Mouse (Mus musculus) thymus, adult 2 months (tissue): ENCODE measurements around the gene Pip5k1b. TPM values are rescaled to one million over a fixed set of nuclear protein-coding genes. Genes with fewer than 3 reads are reported as not detected.

Source experiments
- DNase-seq: peaks from one replicate; pipeline ENCODE4 v3.0.0; 2021
- H3K27ac ChIP-seq: fragments of 200-500 bp; 2 replicates; pipeline ENCODE4 v1.5.1; 2012; ENCODE audit warnings: low read length, control low read depth; ENCODE audit not compliant: control insufficient read depth, insufficient read depth
- H3K27me3 ChIP-seq: fragments of 200-500 bp; 2 replicates; pipeline ENCODE4 v1.6.1; 2012; ENCODE audit warnings: mild to moderate bottlenecking, low read length, moderate library complexity, mixed read lengths; ENCODE audit not compliant: control insufficient read depth, insufficient read depth
- H3K36me3 ChIP-seq: fragments of 200-500 bp; 2 replicates; pipeline ENCODE4 v1.6.1; 2012; ENCODE audit warnings: mild to moderate bottlenecking, low read length, moderate library complexity; ENCODE audit not compliant: control insufficient read depth, insufficient read depth
- H3K4me1 ChIP-seq: fragments of 200-500 bp; replicated peaks from 2 replicates; pipeline ENCODE4 v1.6.1; 2012; ENCODE audit warnings: low read length; ENCODE audit not compliant: control insufficient read depth, insufficient read depth
- H3K4me3 ChIP-seq: fragments of 200-500 bp; 2 replicates; pipeline ENCODE4 v1.5.1; 2012; ENCODE audit warnings: mild to moderate bottlenecking, low read length, control low read depth, moderate library complexity; ENCODE audit not compliant: control insufficient read depth, insufficient read depth
- CTCF ChIP-seq: fragments of 200-500 bp; IDR thresholded peaks from 2 replicates; pipeline ENCODE4 v1.5.1; 2012; ENCODE audit warnings: mild to moderate bottlenecking, control low read depth, low read length, moderate library complexity, borderline replicate concordance; ENCODE audit not compliant: control insufficient read depth, poor library complexity, insufficient read depth; ENCODE audit errors: extremely low read depth
- POLR2A ChIP-seq: fragments of 200-500 bp; IDR thresholded peaks from 2 replicates; pipeline ENCODE4 v1.6.1; 2012; ENCODE audit warnings: mild to moderate bottlenecking, low read length, control low read depth, moderate library complexity; ENCODE audit not compliant: control insufficient read depth, poor library complexity, insufficient read depth; ENCODE audit errors: extremely low read depth
- WGBS: fragments of 180-500 bp; shearing (Covaris S2); methylation state at CpG from one replicate; pipeline ENCODE4 v1.1.7; 2018; 5-methylcytosine and 5-hydroxymethylcytosine counted together
- polyA plus RNA-seq: library from polyadenylated mRNA; depleted of rRNA; stranded (reverse); fragments of >200 nt; gene quantifications from 2 replicates; pipeline ENCODE4 v1.2.3, GENCODE M21; 2012

The Pip5k1b gene
- polyA plus RNA-seq, 1 experiment, result 5.0 TPM

DNA sequence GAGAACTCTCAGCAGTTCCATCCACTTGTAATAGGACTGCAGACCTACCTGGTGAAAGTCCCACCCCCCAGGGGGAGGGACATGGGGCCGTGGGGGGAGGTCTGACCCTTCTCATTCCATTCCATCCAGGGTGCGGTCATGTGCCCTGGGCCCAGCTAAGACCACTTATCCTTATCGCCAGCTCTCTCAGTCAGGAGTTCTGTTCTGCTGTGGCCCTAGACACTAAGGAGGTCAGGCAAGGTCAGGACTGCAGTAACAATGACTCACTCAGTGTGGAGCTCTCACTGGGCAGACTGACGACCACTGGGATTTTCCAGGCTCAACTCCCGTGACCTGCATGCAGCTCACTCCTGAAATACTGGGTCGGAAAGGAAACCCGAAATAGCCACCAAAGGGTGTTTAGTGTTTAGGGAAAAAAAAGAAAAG lies 16.1 kb upstream of the Pip5k1b start:
- TF ChIP-seq CTCF, result no peak
- no peak for TF ChIP-seq POLR2A
- WGBS, result 92% methylated on average over 7 of the region's 7 CpGs
- H3K27ac ChIP-seq, result no peak overlapping the region

DNA sequence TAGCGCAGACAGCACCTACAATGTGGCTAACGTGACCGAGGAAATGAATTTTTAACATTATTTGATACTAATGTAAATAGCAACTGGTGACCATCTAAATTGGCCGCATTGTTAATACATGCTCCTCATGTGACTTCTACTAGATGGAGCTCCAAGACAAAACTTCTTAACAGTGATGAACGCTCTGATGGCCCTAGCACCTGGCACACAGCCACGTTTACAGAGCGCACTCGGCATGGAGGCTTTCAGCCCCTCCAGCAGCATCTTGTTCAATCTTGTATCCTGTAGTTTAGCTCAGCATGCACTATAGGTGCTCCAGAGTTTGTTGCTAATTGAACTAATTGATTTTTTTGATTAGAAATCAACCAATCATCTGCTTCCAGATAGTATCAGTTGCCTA lies 15.3 kb upstream of the Pip5k1b start:
- Histone ChIP-seq H3K4me1 (no peaks in the 10 kb centered on the region), H3K27ac (no peak overlapping the region), H3K36me3 (no peaks in the 10 kb centered on the region), H3K27me3 (no peaks in the 10 kb centered on the region), H3K4me3 (no peak overlapping the region)
- no peak for TF ChIP-seq POLR2A
- no peak for TF ChIP-seq CTCF
- no peak for DNase-seq
- 93% methylated on average over 8 of the region's 8 CpGs for WGBS

More for the DNA sequence above, 16.1 kb upstream of the Pip5k1b start:
- DNase-seq, result no peak
- H3K4me1 ChIP-seq, result no peaks in the 10 kb centered on the region
- H3K27me3 ChIP-seq, result no peaks in the 10 kb centered on the region
- H3K36me3 ChIP-seq, result no peaks in the 10 kb centered on the region
- H3K4me3 ChIP-seq, result no peak overlapping the region

DNA sequence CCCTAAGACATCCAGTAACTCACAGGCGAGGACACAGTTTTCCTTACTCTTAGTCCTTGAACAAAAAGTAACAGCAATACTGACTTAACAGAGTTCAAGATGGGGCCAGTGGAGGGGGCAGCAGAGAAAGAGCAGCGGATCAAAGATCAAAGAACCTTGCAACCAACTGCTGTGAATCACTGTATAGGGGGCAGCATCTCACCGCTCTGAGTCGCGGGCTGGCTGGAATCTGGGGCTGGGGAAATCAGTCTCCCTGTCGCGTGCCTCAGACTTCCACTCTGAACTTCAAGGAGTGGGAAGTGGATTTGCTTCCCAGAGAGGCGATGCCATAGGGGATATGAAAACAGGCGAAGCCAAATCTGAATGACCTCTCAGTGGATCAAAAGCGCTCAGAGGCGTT lies 1.8 kb upstream of the Pip5k1b start:
- no peaks in the 10 kb centered on the region for H3K36me3 ChIP-seq
- DNase-seq, result peak; percentile 39
- WGBS, result 25% methylated on average over 11 of the region's 11 CpGs
- H3K27ac ChIP-seq, result no peak overlapping the region
- H3K4me1 ChIP-seq, result peaks cover 21% of the 10 kb centered on the region
- no peak overlapping the region for H3K4me3 ChIP-seq
- H3K27me3 ChIP-seq, result no peaks in the 10 kb centered on the region
- TF ChIP-seq CTCF (no peak), POLR2A (no peak)

DNA sequence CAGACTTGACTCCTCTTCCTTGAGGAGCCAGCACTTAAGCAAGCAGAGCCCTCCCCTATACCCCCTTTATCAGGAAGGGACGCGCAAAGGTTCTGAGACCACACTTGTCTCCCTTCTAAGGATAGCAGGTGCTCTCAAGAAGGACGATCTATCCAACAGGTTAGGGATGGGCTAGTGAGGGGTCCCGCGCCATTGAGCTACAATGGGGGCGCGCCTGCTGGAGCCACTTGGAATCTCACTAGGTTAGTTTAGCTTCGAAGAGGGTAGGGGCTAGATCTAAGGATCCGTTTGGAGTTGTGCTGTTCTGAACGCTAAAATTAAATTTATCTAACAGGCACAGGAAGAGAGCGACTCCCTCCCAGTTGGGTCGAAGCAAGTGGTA lies 904 bp upstream of the Pip5k1b start:
- Histone ChIP-seq H3K27ac (no peak overlapping the region), H3K27me3 (no peaks in the 10 kb centered on the region), H3K4me3 (peak overlapping the region; percentile 98), H3K36me3 (no peaks in the 10 kb centered on the region), H3K4me1 (peaks cover 21% of the 10 kb centered on the region)
- DNase-seq, result peak; percentile 13
- WGBS, result under 1% methylated on average over 12 of the region's 12 CpGs
- TF ChIP-seq CTCF (no peak), POLR2A (no peak)

DNA sequence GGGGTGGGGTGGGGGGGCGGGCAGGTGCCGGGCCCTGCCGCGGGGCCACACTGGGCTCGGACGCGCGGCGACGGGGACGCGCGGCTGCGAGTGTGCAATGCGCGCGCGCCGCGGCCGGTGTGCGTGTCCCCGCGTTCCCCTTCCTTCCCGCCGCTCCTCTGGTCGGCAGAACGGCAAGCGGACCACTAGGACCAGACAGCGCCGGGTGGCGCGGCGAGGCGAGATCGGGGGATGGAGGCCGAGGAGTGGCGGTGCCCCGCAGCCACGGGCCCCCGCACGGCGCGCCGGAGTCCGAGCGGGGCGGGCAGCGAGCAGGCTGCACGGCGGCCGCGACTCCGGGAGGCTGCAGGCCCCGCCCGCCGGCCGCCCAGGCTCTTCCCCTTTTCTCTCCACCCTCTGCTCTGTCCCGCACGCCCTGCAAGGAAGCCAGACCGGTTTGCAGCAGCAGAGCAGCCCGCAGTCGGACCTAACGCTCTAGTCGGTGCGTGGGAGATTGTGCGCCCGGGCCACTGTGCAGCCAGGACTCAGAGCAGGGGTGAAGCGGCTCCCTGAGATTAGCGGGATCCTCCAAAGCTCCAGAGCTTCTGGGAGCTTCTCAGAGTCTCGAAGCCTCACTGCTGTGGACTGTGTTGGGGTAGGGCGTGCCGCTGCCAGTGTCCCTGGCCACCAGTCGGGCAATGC lies 372 bp upstream of the Pip5k1b start:
- Histone ChIP-seq H3K27ac (no peak overlapping the region), H3K4me1 (peaks cover 21% of the 10 kb centered on the region), H3K36me3 (no peaks in the 10 kb centered on the region), H3K4me3 (peak overlapping the region; percentile 98), H3K27me3 (no peaks in the 10 kb centered on the region)
- WGBS, result under 1% methylated on average over 60 of the region's 74 CpGs
- TF ChIP-seq CTCF, result no peak
- no peak for TF ChIP-seq POLR2A
- DNase-seq, result peak; percentile 50

DNA sequence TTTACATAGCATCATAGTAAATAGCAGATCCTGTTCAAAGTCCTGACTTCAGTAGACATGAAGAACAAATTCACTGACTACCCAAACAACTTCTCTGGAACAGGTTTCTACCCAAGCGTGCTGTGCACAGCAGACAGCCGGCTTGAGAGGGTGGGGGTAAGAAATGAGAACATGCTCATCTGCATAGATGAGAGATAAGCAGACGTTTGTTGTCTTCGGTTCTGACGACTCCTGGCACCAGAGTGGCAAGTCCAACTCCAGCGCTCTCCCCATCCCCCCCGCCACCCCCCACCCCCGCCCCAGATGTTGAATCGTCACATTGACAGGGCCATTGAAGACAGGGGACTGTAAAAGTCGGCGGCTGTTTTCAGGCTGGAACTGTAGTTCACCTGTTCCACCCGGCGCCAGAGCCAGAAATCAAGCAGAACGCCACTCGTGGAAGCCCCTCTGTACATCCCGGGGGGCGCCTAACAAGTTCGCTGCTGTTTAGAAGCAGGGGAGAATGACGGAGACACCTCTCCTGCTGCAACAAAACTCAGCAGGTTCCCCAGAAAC lies 684 bp downstream of the Pip5k1b start:
- Histone ChIP-seq H3K27ac (peak overlapping the region; percentile 53; the same call in 1 of the 2 replicates), H3K36me3 (no peaks in the 10 kb centered on the region), H3K27me3 (no peaks in the 10 kb centered on the region), H3K4me3 (peak overlapping the region; percentile 98), H3K4me1 (peaks cover 21% of the 10 kb centered on the region)
- DNase-seq, result peak; percentile 23
- TF ChIP-seq CTCF, result no peak
- peak; percentile 42; the same call in 1 of the 2 replicates for TF ChIP-seq POLR2A
- under 1% methylated on average over 19 of the region's 19 CpGs for WGBS

DNA sequence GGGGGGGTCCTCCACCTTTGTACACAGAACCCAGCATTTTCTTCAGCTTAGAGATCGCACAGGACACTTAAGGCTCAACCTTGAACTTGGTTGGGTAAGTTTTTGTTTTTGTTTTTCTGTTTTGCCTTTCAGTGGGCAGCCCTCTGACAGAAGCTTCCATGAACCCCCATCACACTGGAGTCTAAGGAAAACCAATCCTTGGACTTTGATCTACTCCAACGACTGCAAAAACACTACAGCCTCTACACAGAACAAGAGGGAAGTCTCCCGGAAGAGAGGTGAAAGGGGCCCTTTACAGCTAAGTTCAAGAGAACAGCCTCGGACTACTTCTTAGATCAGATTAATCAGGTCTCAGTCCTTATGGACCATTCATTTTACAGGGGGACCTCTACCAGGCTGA lies 1.2 kb downstream of the Pip5k1b start:
- Histone ChIP-seq H3K27ac (no peak overlapping the region; the same call in 1 of the 2 replicates), H3K27me3 (no peaks in the 10 kb centered on the region), H3K4me1 (peaks cover 21% of the 10 kb centered on the region), H3K4me3 (no peak overlapping the region), H3K36me3 (no peaks in the 10 kb centered on the region)
- WGBS, result 23% methylated on average over 4 of the region's 4 CpGs
- DNase-seq, result no peak
- no peak for TF ChIP-seq CTCF
- no peak for TF ChIP-seq POLR2A
